Mouse (Mus musculus): ENCODE data around the gene Tmem135.

GRCm38 (mm10) chr7:89391831-89392230 lies 12.2 kb downstream of the Tmem135 start:
- no peak for TF ChIP-seq CTCF (IDR thresholded peaks at IDR 0.05)
- peak; percentile 69; the same call in 1 of the 2 replicates for TF ChIP-seq POLR2A (IDR thresholded peaks at IDR 0.05; ENCODE audit: insufficient read depth, low read depth, low read length)
- TF ChIP-seq EP300 (IDR thresholded peaks at IDR 0.05; ENCODE audit: insufficient read depth, low read depth, low read length) = 0 out of 2 replicates have a peak, but pooled peaks have one; percentile 68

Measured in heart, adult 2 months (tissue).